Mouse (Mus musculus): ENCODE data around the gene Basp1. TPM values are rescaled to one million over a fixed set of nuclear protein-coding genes. Genes with fewer than 3 reads are reported as not detected.
A peak's percentile ranks its signal among the peaks of the same experiment; 100 is the strongest.

The Basp1 gene
- total and polyA plus RNA-seq, 2 experiments from 2014 or later: 2.9 to 7.9 TPM

DNA sequence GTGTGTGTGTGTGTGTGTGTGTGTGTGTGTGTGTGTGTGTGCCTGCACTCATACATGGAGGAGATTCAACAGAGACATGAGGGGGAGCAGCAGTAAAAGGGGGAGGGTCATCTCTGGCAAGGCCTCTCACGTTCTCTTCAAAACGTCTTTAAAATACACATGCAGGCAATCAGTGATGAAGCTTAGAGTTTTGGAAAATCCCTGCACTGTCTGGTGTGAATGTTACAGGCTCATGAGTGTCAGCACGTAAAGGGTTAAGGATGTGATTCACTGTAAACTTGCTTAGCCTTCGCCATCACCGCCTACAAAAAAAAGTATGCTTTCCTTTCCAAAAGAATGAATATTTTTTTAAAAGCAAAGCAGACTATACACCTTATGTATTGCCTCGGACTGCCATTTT is 2.8 kb upstream of the Basp1 start:
- Histone ChIP-seq H3K9ac (replicated peaks; ENCODE audit: low read depth, low read length) (no peak overlapping the region), H3K27ac (ENCODE audit: low read depth) (no peak overlapping the region), H3K4me3 (ENCODE audit: low read depth, low read length) (no peak overlapping the region), H3K27me3 (ENCODE audit: control insufficient read depth, insufficient read depth, low read length) (peaks cover 10% of the 10 kb centered on the region), H3K9me3 (replicated peaks; ENCODE audit: control insufficient read depth, low read length) (no peaks in the 10 kb centered on the region), H3K4me2 (ENCODE audit: low read depth, low read length) (no peak overlapping the region), H3K4me1 (ENCODE audit: control insufficient read depth, insufficient read depth) (0 out of 2 replicates have a peak, but pooled peaks cover 4% of the 10 kb centered on the region), H3K36me3 (replicated peaks; ENCODE audit: control insufficient read depth, insufficient read depth, low read length) (no peaks in the 10 kb centered on the region)
- whole genome bisulfite sequencing: 62% methylated on average over 6 of the region's 6 CpGs
- no peak for DNase-seq (ENCODE audit: low spot score)
- TF ChIP-seq EP300 (IDR thresholded peaks at IDR 0.05; ENCODE audit: low read depth) (no peak), CTCF (IDR thresholded peaks at IDR 0.05; ENCODE audit: low read depth) (no peak)
- no peak for ATAC-seq (ENCODE audit: insufficient read depth, low read depth)

GRCm38 (mm10) chr15:25415958-25416357 is 2.4 kb upstream of the Basp1 start:
- DNase-seq (ENCODE audit: low spot score): no peak
- Histone ChIP-seq H3K9ac (replicated peaks; ENCODE audit: low read depth, low read length) (no peak overlapping the region), H3K4me3 (ENCODE audit: low read depth, low read length) (no peak overlapping the region), H3K27ac (ENCODE audit: low read depth) (no peak overlapping the region), H3K27me3 (ENCODE audit: control insufficient read depth, insufficient read depth, low read length) (peaks cover 14% of the 10 kb centered on the region), H3K9me3 (replicated peaks; ENCODE audit: control insufficient read depth, low read length) (no peaks in the 10 kb centered on the region), H3K4me1 (ENCODE audit: control insufficient read depth, insufficient read depth) (0 out of 2 replicates have a peak, but pooled peaks cover 4% of the 10 kb centered on the region), H3K4me2 (ENCODE audit: low read depth, low read length) (no peak overlapping the region), H3K36me3 (replicated peaks; ENCODE audit: control insufficient read depth, insufficient read depth, low read length) (no peaks in the 10 kb centered on the region)
- TF ChIP-seq CTCF (IDR thresholded peaks at IDR 0.05; ENCODE audit: low read depth) (no peak), EP300 (IDR thresholded peaks at IDR 0.05; ENCODE audit: low read depth) (no peak)
- 67% methylated on average over 4 of the region's 4 CpGs for WGBS
- ATAC-seq (ENCODE audit: insufficient read depth, low read depth): no peak

- Histone ChIP-seq H3K9ac (replicated peaks; ENCODE audit: low read depth, low read length) (no peak overlapping the region), H3K4me1 (ENCODE audit: control insufficient read depth, insufficient read depth) (0 out of 2 replicates have a peak, but pooled peaks cover 4% of the 10 kb centered on the region), H3K9me3 (replicated peaks; ENCODE audit: control insufficient read depth, low read length) (no peaks in the 10 kb centered on the region), H3K4me3 (ENCODE audit: low read depth, low read length) (peak overlapping the region; percentile 66), H3K36me3 (replicated peaks; ENCODE audit: control insufficient read depth, insufficient read depth, low read length) (no peaks in the 10 kb centered on the region), H3K27ac (ENCODE audit: low read depth) (no peak overlapping the region), H3K4me2 (ENCODE audit: low read depth, low read length) (peak overlapping the region; percentile 70), H3K27me3 (ENCODE audit: control insufficient read depth, insufficient read depth, low read length) (peaks cover 15% of the 10 kb centered on the region)
- under 1% methylated on average over 14 of the region's 14 CpGs for WGBS
- TF ChIP-seq CTCF (IDR thresholded peaks at IDR 0.05; ENCODE audit: low read depth): peak; percentile 94
- TF ChIP-seq EP300 (IDR thresholded peaks at IDR 0.05; ENCODE audit: low read depth): no peak
- ATAC-seq (ENCODE audit: insufficient read depth, low read depth) (peak; percentile 43; the same call in 1 of the 2 replicates), DNase-seq (ENCODE audit: low spot score) (peak; percentile 59)
These were observed 1.2 kb upstream of the Basp1 start for GRCm38 (mm10) chr15:25414747-25415119.

DNA sequence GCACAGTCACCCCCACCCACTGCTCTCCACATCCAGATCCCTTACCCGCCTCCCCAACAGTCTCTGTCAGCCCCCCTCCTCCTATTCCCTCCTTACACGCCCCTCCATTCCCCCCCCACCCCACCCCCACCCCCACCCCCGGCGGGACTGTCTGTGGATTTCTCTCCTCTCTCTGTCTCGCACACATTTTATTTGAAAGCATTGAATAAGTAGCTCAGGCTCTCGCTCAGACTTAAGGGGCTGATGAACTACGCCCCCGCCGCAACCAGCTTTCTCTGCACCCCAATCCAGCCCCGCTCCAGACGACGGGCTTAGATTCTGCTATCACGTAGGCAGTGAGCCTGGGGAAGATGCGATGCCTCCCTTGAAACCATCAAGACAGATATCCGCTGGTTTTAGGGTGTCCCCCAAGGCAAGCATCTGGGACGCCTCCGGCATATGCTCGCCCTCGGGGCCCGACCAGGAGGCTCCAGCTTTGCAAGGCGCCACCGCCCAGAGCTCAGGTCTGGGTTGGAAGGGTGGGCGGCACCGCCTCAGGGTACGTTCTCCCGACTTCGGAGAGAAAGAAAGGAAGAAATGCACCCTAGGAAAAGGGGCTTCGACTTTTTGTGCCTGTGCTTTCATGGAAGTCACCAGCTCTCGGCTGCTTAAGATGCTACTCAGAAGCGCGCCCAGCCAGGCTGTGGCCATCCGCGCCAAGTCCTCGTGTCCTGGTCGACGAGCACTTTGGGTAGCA is 615 bp upstream of the Basp1 start:
- no peak for TF ChIP-seq EP300 (IDR thresholded peaks at IDR 0.05; ENCODE audit: low read depth)
- no peak for TF ChIP-seq CTCF (IDR thresholded peaks at IDR 0.05; ENCODE audit: low read depth)
- peak; percentile 19; the same call in 1 of the 2 replicates for ATAC-seq (ENCODE audit: insufficient read depth, low read depth)
- H3K4me1 ChIP-seq (ENCODE audit: control insufficient read depth, insufficient read depth): 0 out of 2 replicates have a peak, but pooled peaks cover 4% of the 10 kb centered on the region
- peak overlapping the region; percentile 70 for H3K4me2 ChIP-seq (ENCODE audit: low read depth, low read length)
- no peaks in the 10 kb centered on the region for H3K9me3 ChIP-seq (replicated peaks; ENCODE audit: control insufficient read depth, low read length)
- no peaks in the 10 kb centered on the region for H3K36me3 ChIP-seq (replicated peaks; ENCODE audit: control insufficient read depth, insufficient read depth, low read length)
- no peak overlapping the region for H3K27ac ChIP-seq (ENCODE audit: low read depth)
- H3K9ac ChIP-seq (replicated peaks; ENCODE audit: low read depth, low read length): no peak overlapping the region
- peak overlapping the region; percentile 66 for H3K4me3 ChIP-seq (ENCODE audit: low read depth, low read length)
- 2% methylated on average over 35 of the region's 36 CpGs for WGBS
- peaks cover 15% of the 10 kb centered on the region for H3K27me3 ChIP-seq (ENCODE audit: control insufficient read depth, insufficient read depth, low read length)
- DNase-seq (ENCODE audit: low spot score): no peak

GRCm38 (mm10) chr15:25412761-25413261 is 753 bp downstream of the Basp1 start:
- Histone ChIP-seq H3K27ac (ENCODE audit: low read depth) (no peak overlapping the region), H3K9me3 (replicated peaks; ENCODE audit: control insufficient read depth, low read length) (no peaks in the 10 kb centered on the region), H3K4me2 (ENCODE audit: low read depth, low read length) (peak overlapping the region; percentile 70), H3K4me3 (ENCODE audit: low read depth, low read length) (peak overlapping the region; percentile 66), H3K36me3 (replicated peaks; ENCODE audit: control insufficient read depth, insufficient read depth, low read length) (no peaks in the 10 kb centered on the region), H3K9ac (replicated peaks; ENCODE audit: low read depth, low read length) (peak overlapping the region; percentile 52; the same call in 1 of the 2 replicates), H3K27me3 (ENCODE audit: control insufficient read depth, insufficient read depth, low read length) (peaks cover 15% of the 10 kb centered on the region), H3K4me1 (ENCODE audit: control insufficient read depth, insufficient read depth) (0 out of 2 replicates have a peak, but pooled peaks cover 4% of the 10 kb centered on the region)
- peak; percentile 18; the same call in 1 of the 2 replicates for ATAC-seq (ENCODE audit: insufficient read depth, low read depth)
- DNase-seq (ENCODE audit: low spot score): no peak
- TF ChIP-seq CTCF (IDR thresholded peaks at IDR 0.05; ENCODE audit: low read depth): no peak
- TF ChIP-seq EP300 (IDR thresholded peaks at IDR 0.05; ENCODE audit: low read depth): no peak
- under 1% methylated on average over 31 of the region's 35 CpGs for WGBS
